Mouse (Mus musculus): Measurements from ENCODE around the gene Syngr3. TPM values are rescaled to one million over a fixed set of nuclear protein-coding genes. Genes with fewer than 3 reads are reported as not detected.
"Not testable (repeated sequence)": the region's sequence is repeated elsewhere in the genome, so short reads cannot be mapped to it uniquely, and the experiment has no call there.

Gene Syngr3
- not detected for total RNA-seq (2021)
- long read RNA-seq, experiment 1 = 0 reads
- long read RNA-seq, experiment 2 = 0 reads

GRCm38 (mm10) chr17:24689251-24690081, at the start of gene Syngr3:
Gene Syngr3 (minus strand): TSS chr17:24689955.
- no peak for DNase-seq
- intact Hi-C loops (cut with DNase I) = no loop called here

DNA sequence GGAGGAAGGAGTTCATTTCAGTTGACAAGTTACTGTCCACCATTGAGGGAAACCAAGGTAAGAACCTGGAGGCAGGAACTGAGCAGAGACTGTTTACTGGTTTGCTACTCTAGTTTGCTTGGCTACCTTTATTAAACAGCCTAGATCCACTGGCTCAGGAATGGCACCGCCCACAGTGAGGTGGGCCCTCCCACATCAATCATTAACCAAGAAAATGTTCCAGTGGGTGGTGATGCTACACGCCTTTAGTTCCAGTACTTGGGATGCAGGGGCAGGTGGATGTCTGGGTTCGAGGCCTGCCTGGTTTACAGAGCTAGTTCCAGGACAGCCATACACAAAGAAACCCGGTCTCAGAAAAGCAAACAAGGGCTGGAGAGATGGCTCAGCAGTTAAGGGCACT, 48.5 kb upstream of the Syngr3 start:
- no peak for DNase-seq
- intact Hi-C loops (cut with DNase I) = no loop called here

- intact Hi-C loops (cut with DNase I) = no loop called here
- DNase-seq = no peak
These were observed 47.5 kb upstream of the Syngr3 start for GRCm38 (mm10) chr17:24737135-24737810.

GRCm38 (mm10) chr17:24736330-24737051, 46.7 kb upstream of the Syngr3 start, which contains the start of gene Msrb1:
Gene Msrb1 (plus strand): TSS chr17:24736642.
- DNase-seq = peak; percentile 89 to 97
- intact Hi-C loops (cut with DNase I) = no loop called here

DNA sequence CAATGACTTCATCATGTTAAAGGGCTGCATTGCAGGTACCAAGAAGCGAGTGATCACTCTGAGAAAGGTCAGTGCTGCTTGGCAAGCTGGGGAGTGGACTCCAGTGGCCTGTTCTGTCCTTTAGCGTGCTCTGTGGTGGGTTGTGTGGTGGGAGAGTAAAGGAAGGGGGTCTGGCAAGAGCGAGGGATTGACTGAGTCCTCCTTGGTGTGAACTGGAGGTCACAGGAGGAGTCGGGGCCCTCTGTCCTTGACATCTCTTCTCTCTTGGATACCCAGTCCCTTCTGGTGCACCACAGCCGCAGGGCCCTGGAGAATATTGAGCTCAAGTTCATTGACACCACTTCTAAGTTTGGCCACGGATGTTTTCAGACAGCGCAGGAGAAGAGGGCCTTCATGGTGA, 45.7 kb upstream of the Syngr3 start:
- intact Hi-C loops (cut with DNase I) = no loop called here
- DNase-seq = no peak

DNA sequence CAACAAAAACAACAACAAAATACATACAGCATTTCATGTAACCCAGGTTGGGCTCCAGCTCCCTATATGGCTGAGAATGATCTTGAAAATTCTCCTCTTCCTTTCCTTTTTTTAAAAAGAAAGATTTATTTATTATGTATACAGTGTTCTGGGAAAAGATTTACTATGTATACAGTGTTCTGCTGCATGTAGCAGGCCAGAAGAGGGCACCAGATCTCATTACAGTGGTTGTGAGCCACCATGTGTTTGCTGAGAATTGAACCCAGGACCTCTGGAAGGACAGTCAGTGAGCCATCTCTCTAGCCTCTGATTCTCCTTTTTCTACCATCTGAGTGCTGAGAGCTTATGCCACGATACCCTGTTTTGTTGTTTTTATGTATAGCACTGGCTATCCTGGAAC, 44.8 kb upstream of the Syngr3 start:
- no peak for DNase-seq

DNA sequence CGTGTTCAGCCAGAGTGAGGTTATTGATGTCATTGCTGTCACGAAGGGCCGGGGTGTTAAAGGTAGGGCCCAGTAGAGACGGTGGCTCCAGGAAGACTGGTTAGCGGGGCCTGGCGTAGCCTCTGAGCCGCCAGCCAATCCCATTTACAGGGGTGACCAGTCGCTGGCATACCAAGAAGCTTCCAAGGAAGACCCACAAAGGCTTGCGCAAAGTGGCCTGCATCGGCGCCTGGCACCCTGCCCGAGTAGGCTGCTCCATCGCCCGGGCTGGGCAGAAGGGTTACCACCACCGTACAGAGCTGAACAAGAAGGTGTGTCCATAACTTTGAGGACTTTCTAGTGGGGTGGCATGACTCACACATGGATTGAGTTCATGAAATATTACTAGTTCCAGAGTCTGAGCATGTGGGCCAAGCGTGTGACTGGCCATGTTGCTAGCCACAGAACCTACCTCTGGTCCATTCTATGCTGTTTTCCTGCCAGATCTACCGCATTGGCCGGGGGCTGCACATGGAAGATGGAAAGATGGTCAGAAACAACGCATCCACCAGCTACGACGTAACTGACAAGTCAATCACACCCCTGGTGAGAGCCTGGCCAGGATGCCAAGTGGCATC, 43.8 kb upstream of the Syngr3 start:
- no peak for DNase-seq
- intact Hi-C loops (cut with DNase I) = no loop called here

More for the DNA sequence above, 44.8 kb upstream of the Syngr3 start:
- intact Hi-C loops (cut with DNase I) = no loop called here

DNA sequence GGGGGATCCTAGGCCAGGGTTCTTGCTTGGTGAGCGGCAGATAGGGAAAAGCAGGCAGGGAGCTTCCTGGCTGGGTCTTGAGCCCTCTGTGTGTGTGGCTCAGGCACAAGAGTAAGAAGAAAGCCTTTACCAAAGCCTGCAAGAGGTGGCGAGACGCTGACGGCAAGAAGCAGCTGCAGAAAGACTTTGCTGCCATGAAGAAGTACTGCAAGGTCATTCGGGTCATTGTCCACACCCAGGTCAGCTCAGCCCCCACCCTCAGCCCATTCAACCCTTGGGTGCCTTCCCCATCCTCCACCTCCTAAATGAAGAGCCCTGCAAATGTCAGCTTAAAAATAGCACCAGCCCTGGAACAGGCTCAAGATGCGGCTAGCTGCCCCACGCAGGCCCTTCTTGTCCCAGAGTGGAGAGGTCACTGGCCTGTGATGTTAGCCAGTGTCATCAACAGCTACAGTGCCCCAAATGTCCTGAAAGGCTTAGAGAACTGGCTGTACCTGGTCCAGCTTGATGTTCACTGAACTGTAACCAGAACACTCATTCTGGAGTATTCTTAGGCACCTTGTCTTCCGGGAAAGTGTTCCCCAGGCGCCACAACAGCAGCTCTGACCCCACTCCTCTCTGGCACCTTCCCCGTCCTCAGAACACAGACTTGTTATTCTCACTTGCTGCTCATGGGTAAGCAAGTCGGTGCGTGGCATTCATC, 42.6 kb upstream of the Syngr3 start:
- intact Hi-C loops (cut with DNase I) = no loop called here

GRCm38 (mm10) chr17:24730787-24731186, 41.0 kb upstream of the Syngr3 start:
- DNase-seq = no peak
- intact Hi-C loops (cut with DNase I) = no loop called here

More for the DNA sequence above, 42.6 kb upstream of the Syngr3 start:
- DNase-seq = peak; percentile 49 to 71

DNA sequence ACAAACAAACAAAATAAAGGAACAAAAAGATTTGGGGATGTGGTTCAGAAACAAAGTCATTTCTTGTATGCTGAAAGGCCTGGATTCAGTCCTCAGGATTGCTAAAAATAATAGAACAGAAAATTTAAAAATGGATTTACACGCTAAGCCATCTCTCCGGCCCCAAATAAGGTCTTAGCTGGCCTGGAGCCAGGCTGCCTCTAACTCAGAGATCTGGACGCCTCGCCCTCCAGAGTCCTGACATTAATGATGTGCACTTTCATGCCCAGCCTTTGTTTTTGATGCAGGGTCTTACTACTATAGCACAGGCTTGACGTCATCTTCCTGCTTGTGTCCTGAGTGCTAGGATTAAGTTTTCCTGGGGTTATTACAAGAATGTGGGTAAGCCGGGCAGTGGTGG, 39.3 kb upstream of the Syngr3 start:
- no peak for DNase-seq
- intact Hi-C loops (cut with DNase I) = no loop called here

GRCm38 (mm10) chr17:24728184-24728583, 38.4 kb upstream of the Syngr3 start:
- intact Hi-C loops (cut with DNase I) = no loop called here
- DNase-seq = no peak

GRCm38 (mm10) chr17:24727618-24728017, 37.9 kb upstream of the Syngr3 start, which contains the start of gene Rpl3l:
Gene Rpl3l (plus strand): TSS chr17:24727820.
- peak; percentile 42 to 48 for DNase-seq
- intact Hi-C loops (cut with DNase I) = no loop called here

DNA sequence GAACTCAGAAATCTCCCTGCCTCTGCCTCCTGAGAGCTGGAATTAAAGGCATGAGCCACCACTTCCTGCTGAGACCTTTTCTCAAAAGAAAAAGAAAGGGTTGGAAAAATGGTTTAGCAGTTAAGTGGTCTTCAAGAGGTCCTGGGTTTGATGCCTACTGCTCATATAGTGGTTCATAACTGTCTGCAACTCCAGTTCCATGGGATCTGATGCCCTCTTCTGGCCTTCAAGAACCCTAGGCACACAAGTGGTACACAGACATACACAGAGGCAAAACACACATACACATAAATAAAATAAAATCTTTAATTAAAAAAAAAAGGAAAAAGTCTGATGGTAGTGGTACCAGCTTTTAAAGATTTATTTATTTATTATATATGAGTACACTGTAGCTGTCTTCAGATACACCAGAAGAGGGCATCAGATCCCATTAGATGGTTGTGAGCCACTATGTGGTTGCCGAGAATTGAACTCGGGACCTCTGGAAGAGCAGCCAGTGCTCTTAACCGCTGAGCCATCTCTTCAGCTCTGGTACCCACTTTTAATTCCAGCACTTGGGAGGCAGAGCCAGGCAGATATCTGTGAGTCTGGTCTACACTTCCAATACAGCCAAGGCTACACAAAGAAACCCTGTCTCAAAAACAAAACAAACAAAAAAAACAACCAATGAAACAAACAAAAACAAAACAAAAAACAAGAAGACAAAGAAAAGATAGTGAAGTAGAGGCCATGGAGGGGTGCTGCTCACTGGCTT, 36.1 kb upstream of the Syngr3 start:
- intact Hi-C loops (cut with DNase I) = no loop called here
- DNase-seq = no peak

GRCm38 (mm10) chr17:24724184-24724583, 34.4 kb upstream of the Syngr3 start, which contains the start of gene Ndufb10:
Gene Ndufb10 (minus strand): TSS chr17:24724478.
- intact Hi-C loops (cut with DNase I) = no loop called here
- DNase-seq = peak; percentile 97

DNA sequence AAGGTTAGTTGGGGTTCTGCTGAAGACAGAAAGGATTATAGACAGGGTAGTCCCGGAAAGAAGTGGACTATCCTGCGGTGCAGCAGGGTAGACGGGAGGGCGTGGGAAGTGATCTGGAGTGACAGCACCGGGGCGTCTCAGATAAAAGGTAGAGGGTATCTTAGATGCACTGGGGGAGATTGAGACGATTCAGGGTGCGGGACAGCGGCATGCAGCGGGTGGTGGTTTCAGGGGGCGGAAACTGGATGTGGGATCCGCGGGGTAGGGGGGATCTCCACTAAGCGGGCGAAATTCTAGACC, 34.1 kb upstream of the Syngr3 start:
- DNase-seq = no peak
- intact Hi-C loops (cut with DNase I) = no loop called here

GRCm38 (mm10) chr17:24723122-24723880, 33.5 kb upstream of the Syngr3 start:
- intact Hi-C loops (cut with DNase I) = no loop called here
- DNase-seq = no peak

DNA sequence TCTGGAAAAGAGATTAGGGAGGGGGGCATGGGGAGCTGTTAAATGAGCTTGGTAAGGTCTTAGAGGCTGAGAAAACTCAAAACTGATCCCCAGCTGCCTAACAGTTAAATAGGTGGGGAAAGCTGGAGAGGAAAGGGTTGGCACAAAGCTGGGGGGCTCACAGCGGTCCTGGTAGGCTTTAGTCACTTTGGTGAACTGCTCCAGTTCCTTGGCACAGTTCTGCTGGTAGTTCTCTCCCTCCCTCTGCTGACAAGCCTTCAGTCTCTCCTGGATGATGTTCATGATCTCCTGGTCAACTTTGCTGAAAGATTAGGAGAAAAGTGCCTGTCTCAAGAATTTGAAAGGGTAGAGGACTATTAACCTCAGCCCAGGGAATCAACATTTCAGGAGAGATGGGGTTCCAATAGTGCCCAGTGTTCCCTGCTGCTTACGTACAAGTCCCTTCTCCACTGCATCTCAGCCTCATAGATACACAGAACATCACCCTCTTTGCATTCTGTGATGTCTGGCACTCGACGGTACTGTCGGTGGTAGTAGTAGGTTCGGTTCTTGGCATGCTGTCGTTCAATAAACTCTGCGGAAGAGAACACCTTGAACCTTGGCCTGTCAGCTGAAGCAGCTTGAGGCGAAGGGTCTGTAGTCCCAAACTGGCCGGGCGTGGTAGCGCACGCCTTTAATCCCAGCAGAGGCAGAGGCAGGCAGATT, 32.6 kb upstream of the Syngr3 start:
- no peak for DNase-seq
- intact Hi-C loops (cut with DNase I) = no loop called here

DNA sequence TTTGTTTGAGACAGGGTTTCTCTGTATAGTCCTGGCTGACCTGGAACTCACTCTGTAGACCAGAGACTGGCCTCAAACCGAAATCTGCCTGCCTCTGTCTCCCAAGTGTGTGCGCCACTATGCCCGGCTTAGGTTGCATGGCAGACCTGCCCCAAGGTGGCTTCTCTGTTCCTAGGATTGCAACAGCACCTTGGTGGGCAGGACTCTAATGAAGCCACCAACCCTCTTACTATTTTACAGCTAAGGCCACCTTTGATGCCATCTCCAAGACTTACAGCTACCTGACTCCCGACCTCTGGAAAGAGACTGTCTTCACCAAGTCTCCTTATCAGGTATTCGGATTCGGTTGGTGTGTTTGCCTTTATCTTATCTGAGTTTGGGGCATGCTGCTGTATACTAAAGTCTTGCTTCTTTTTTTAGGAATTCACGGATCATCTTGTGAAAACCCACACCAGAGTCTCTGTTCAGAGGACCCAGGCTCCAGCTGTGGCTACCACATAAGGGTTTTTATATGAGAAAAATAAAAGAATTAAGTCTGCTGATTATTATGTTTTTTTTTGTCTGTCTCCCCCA, 31.7 kb upstream of the Syngr3 start:
- DNase-seq = not testable (repeated sequence)

More for the DNA sequence above, 31.7 kb upstream of the Syngr3 start:
- intact Hi-C loops (cut with DNase I) = not testable (repeated sequence)
